Mouse (Mus musculus): ENCODE data around the gene Apold1. TPM values are rescaled to one million over a fixed set of nuclear protein-coding genes. Genes with fewer than 3 reads are reported as not detected.

Gene Apold1
- total RNA-seq, 2 experiments from 2014 or later, result 4.1 to 4.5 TPM

DNA sequence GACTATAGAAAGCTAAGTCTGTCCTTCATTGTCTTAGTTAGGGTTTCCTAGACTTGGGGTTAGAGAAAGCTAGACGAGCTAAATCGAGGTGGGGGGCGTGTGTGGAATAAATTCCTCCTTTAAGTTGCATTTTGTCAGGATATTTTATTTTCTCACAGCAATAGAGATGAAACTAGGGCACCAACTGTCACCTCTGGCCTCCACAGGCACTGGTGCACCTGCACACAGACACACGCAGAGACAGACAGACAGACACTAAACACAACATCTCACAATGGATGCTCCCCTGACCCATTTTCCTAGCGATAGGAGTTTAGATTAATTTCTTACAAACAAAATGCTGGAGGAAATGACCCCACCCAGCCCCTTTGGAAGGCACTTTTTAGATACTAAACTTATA is 14.8 kb upstream of the Apold1 start:
- intact Hi-C loops (cut with DNase I), result no loop called here
- DNase-seq (ENCODE audit: low spot score in 2 of 2), result no peak

DNA sequence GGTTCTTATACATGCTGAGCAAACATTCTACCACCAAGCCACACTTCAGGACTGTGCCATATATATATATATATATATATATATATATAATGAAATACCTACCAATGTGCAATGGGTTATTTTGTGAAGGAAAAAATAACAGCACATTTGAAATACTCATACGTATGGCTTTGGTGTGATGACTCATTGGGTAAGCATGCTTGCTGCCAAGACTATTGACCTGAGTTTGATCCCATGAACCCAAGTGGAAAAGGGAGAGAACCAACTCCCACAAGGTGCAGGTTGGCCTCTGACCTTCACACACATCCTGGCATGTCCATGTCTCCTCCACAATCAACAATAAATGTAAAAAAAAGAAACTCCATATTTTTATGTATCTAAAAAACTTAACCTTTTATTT is 13.2 kb upstream of the Apold1 start:
- intact Hi-C loops (cut with DNase I), result no loop called here
- DNase-seq (ENCODE audit: low spot score in 2 of 2), result no peak

DNA sequence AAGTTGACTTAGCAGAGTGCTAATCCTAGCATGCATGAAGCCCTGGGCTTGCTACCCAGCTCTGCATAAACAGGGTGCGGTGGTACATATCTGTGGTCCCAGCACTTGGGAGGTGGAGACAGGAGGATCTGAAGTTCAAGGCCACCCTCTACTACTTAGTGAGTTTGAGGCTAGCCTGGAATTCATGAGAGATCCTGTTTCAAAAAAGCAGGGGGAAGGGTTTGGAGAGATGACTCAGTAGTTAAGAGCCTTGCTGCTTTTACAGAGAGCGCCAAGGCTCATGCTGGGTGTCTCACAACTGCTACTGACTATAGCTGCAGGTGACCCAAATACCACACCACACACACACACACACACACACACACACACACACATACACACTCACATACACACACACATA is 12.0 kb upstream of the Apold1 start:
- intact Hi-C loops (cut with DNase I), result no loop called here
- no peak for DNase-seq (ENCODE audit: low spot score in 2 of 2)

DNA sequence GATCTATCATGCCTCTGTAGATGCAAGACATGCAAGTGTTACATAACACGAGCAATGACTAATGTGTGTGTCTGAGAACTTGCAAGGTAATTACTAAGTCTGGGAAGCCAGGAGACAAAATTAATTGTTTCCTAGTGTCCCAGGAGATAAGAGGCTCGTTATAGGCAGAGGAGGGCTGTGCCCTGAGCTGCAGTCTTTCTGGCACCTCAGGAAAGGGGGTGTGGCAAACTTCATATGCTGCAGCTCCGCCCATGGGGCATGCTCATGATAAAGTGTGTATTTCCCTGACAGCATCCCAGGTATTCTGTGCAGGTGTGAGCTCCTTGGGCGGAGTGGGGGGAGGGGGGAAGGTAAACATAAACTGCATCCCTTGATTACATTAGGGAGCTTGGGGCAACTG is 9.4 kb upstream of the Apold1 start:
- no peak for DNase-seq (ENCODE audit: low spot score in 2 of 2)
- intact Hi-C loops (cut with DNase I), result no loop called here

GRCm38 (mm10) chr6:134976628-134977027 is 4.9 kb upstream of the Apold1 start:
- intact Hi-C loops (cut with DNase I), result no loop called here
- no peak for DNase-seq (ENCODE audit: low spot score in 2 of 2)

GRCm38 (mm10) chr6:134983529-134984370 is 2.2 kb downstream of the Apold1 start:
- peak; percentile 91 for DNase-seq (ENCODE audit: low spot score in 2 of 2)
- intact Hi-C loops (cut with DNase I), result loop anchor here (5.0 kb wide), 1 partner anchor 61 kb away; the partner anchor contains the start of gene Cdkn1b

- peak in 1 of 2 experiments; percentile 37 for DNase-seq (ENCODE audit: low spot score in 2 of 2)
- intact Hi-C loops (cut with DNase I), result loop anchor here (5.0 kb wide), 1 partner anchor 62 kb away; the partner anchor contains the start of gene Cdkn1b
Observed at GRCm38 (mm10) chr6:134984748-134985147, 3.2 kb downstream of the Apold1 start.

GRCm38 (mm10) chr6:134988377-134988776 is 6.9 kb downstream of the Apold1 start:
- intact Hi-C loops (cut with DNase I), result no loop called here

DNA sequence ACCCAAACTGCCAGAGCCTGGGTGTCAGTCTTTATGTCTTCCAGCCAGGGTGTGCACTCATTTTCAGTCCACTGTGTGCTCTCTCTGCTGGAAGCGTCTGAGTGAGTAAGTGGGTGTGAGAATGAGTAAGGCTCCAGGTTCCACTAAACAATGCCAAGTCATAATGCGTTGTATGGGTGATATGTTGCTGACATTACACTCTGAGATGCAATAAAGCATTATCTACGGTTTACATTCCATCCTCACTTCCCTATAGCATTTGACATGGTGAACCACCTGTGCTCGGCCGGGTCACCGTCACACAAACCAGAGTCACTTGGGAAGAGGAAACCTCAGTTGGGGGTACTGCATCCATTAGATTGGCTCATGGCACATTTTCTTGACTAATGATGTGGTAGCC is 9.2 kb downstream of the Apold1 start:
- intact Hi-C loops (cut with DNase I), result no loop called here
- DNase-seq (ENCODE audit: low spot score in 2 of 2), result peak in 1 of 2 experiments; percentile 42

More at GRCm38 (mm10) chr6:134988377-134988776, 6.9 kb downstream of the Apold1 start:
- DNase-seq (ENCODE audit: low spot score in 2 of 2), result no peak

DNA sequence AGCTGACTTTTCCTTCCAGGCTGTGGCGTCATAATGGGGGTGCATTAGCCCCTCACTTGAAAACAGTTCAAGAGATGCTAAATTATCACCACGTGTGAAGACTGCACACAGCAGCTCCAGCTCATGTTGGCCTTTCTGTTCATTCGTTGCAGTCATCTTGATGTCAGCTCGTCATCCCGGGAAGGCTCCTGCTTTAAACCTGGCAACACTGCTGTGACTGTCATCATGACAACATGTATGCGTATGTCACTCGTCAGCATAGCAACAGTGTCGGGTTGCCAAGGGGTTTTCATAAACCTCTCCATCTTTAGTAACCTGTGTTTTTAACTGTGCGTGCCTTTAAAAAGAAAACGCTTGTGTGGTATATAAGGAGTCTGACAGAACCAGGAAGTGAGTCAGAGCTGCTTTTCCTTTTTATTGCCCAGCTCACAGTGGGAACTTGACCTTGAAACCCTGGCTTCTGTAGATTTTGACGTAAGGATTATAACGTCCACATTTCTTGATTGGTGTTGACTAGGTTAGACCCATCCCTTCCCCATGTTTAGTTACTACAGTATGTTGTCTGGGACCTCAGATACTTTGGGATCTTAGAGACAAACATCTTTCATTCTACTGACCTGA is 12.6 kb downstream of the Apold1 start:
- peak; percentile 64 to 89 for DNase-seq (ENCODE audit: low spot score in 2 of 2)
- intact Hi-C loops (cut with DNase I), result loop anchor here (2.0 kb wide), 1 partner anchor 17 kb away; the partner anchor contains the start of gene Ddx47

GRCm38 (mm10) chr6:134994985-134995384 is 13.5 kb downstream of the Apold1 start:
- intact Hi-C loops (cut with DNase I), result loop anchor here (2.0 kb wide), 1 partner anchor 16 kb away; the partner anchor contains the start of gene Ddx47
- peak; percentile 53 to 85 for DNase-seq (ENCODE audit: low spot score in 2 of 2)

GRCm38 (mm10) chr6:134996918-134997317 is 15.4 kb downstream of the Apold1 start:
- DNase-seq (ENCODE audit: low spot score in 2 of 2), result no peak
- intact Hi-C loops (cut with DNase I), result no loop called here

DNA sequence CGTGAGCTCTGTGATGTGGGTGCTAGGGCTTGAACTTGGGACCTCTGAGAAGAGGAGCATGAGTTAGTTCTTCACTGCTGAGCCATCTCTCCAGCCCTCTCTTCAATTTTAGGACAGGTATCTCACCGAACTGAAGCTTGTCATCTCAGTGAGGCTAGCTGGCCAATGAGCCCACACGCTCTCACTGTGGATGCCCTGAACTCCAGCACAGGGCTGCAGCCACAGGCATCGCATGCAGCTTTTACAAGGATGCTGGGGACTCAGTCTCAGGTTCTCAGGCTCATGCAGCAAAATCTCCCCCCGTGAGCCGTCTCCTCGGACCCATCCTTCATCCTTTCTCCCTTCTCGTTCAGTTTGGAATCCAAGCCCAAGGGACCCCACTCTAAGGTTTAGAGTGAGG is 16.6 kb downstream of the Apold1 start:
- intact Hi-C loops (cut with DNase I), result no loop called here
- DNase-seq (ENCODE audit: low spot score in 2 of 2), result no peak

DNA sequence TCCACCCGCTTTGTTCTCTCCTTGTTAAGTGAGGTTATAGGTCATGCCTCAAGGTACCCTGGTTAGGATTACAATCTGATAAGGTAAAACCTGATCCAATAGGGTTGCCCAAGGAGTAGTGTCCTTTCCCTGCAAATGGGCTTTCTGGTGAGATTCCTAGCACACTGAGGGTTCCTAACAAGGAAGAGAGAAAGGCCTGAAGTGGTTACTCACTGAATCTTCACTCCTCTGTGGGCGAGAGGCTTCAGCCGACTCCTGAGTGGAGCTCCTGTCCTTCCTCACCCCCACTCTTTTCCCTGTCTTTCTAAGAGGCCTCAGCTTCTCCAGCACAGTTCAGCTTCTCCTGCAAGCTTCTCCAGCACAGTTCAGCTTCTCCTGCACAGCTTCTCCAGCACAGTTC is 17.3 kb downstream of the Apold1 start:
- DNase-seq (ENCODE audit: low spot score in 2 of 2), result peak in 1 of 2 experiments; percentile 11
- intact Hi-C loops (cut with DNase I), result no loop called here

- intact Hi-C loops (cut with DNase I), result no loop called here
- no peak for DNase-seq (ENCODE audit: low spot score in 2 of 2)
Observed at GRCm38 (mm10) chr6:135000272-135000671, 18.8 kb downstream of the Apold1 start.

GRCm38 (mm10) chr6:135001991-135002390 is 20.5 kb downstream of the Apold1 start:
- DNase-seq (ENCODE audit: low spot score in 2 of 2), result no peak
- intact Hi-C loops (cut with DNase I), result no loop called here

GRCm38 (mm10) chr6:135006372-135006771 is 24.9 kb downstream of the Apold1 start:
- intact Hi-C loops (cut with DNase I), result no loop called here
- no peak for DNase-seq (ENCODE audit: low spot score in 2 of 2)

- peak; percentile 93 to 97 for DNase-seq (ENCODE audit: low spot score in 2 of 2)
- intact Hi-C loops (cut with DNase I), result loop anchor here (2.0 kb wide), 1 partner anchor 16 kb away; no protein-coding TSS in a partner anchor
Observed at GRCm38 (mm10) chr6:135011048-135011733, 29.7 kb downstream of the Apold1 start, which contains the start of gene Ddx47. Ddx47 (plus strand) TSS chr6:135011612.

- DNase-seq (ENCODE audit: low spot score in 2 of 2), result peak in 1 of 2 experiments; percentile 41
- intact Hi-C loops (cut with DNase I), result loop anchor here (2.0 kb wide), 1 partner anchor 17 kb away; no protein-coding TSS in a partner anchor
Observed at GRCm38 (mm10) chr6:135011734-135012116, 30.2 kb downstream of the Apold1 start.

DNA sequence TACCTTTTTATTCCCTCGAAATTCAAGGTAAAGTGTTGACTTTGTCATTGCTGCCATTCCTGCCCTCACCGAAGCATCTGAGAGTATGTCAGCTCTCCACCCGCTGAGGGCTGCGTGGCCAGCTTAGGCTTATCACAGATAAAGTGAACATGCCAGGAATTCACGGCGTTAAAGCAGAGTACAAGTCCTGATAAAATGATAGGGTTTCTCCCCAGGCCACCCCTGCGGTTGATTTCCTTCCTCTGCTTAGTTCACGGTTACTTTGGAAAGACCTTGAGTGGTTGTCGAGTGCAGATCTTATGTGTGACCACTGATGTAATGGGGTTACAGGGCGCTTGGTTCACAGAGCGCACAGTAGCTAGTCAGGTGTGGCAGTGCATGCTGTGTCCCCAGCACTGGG is 35.7 kb downstream of the Apold1 start:
- DNase-seq (ENCODE audit: low spot score in 2 of 2), result no peak
- intact Hi-C loops (cut with DNase I), result no loop called here

All from left cerebral cortex, postnatal 25 days (tissue).